Mouse (Mus musculus): ENCODE data around the gene Snrpa.

Snrpa gene

DNA sequence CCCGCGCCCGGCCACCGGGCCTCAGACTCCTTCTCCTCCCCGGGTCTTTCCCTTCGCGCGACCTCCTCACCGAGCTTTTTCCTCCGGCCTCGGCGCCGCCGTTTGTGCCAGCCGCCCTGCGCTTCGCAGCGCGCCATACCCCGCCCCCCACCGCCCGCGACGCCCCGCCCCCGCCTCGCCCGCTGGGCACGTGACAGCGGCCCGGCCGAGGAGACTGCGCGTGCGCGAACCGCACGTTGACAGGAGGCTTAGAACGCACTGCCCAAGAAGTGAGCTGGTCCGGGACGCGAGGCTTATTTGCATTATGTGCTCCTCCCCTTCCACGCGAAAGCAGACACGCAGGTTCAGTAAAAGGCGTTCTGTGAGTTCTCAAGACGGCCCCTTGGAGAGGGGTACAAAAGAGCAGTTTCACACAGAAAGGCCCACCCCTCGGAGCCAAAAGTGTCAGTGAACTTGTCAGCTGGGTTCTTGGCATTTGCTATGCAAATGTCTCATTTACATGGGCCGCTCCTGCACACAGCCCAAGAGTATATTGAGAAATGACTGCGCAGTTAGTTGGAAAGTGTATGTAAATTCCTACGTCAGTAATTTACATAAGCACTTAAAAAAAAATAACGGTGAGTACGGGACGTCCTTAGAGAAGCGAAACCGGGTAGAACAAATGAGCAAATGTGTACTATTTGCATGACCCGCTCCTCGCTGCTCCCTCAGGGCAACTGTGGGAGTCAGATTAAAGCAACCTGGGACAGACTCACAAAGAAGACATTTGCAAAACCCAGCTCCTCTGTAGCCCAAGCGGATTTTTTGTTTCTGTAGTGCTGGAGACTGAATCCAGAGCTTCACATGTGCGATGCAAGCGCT lies 29.2 kb downstream of the Snrpa start, which contains the start of gene Egln2:
Gene Egln2 (minus strand): TSS at position 189 of the 861 bp plus-strand sequence.
- DNase-seq (ENCODE audit: low spot score in 2 of 2): peak; percentile 91 to 95

DNA sequence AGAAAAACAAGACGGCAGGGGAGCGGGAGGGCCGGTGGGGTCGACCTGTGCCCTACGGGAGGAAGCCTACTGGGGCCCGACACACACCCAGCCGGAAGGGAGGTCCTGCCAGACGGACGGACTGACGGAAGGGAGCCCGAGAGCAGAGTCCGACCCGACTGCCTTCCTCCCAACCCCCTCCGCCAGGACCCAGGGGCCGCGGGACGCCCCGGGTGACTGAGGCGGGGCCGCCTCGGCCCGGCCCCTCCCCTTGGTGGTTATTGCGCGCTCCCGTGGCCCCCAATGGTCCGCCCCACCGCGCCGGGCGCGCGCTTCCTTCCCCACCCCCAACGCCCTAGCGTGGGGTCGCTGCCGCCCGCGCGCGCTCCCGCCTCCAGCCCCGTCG lies 29.9 kb downstream of the Snrpa start:
- DNase-seq (ENCODE audit: low spot score in 2 of 2): peak; percentile 84 to 88

DNA sequence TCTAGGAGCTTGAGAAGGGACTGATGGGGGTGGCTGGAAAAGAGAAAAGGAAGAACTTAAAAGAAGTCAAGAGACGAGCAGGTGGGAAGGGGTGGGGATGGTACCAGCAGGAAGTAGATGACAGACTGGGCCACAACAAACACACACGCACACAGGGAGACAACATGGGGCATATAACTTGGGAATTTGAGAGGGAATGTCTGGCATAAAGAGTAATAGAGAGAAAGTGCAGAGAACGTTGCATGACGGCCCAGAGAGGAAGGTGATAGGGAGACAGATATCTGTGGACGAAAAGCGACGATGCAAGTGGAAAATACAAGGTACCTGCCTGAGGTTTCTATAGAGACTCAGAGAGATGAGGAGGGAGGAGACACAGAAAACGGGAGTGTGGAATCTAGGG lies 30.4 kb downstream of the Snrpa start:
- no peak for DNase-seq (ENCODE audit: low spot score in 2 of 2)

DNA sequence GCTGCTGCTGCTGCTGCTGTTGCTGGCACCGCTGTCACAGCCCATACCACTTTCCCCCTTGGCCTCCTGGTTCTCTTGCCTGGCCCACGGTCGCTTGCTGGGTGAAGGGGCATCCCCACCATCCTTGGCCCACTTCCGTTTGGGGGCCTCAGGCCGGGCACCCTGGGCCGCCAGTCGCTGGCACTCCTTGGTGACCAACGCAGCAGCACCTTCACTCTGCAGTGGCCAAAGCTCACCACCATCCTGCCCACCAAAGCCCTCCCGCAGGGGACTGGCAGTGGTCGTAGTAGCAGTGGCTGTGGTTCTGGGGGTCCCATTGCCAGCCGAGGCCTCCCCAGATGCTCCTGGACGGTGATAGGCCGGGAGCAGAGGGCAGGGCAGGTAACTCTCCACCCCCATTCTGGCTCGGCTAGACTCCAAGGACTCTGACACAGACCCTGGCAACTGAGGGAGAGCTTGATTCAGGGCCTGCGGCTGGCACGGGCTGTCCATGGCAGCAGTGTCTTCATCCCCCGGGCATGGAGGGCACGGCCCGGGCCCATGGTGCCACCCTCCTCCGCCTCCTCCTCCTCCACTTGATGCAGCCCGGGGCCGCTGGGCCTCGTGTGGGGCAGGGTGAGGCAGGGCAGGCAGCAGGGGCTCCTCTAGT lies 30.9 kb downstream of the Snrpa start:
- no peak for DNase-seq (ENCODE audit: low spot score in 2 of 2)

DNA sequence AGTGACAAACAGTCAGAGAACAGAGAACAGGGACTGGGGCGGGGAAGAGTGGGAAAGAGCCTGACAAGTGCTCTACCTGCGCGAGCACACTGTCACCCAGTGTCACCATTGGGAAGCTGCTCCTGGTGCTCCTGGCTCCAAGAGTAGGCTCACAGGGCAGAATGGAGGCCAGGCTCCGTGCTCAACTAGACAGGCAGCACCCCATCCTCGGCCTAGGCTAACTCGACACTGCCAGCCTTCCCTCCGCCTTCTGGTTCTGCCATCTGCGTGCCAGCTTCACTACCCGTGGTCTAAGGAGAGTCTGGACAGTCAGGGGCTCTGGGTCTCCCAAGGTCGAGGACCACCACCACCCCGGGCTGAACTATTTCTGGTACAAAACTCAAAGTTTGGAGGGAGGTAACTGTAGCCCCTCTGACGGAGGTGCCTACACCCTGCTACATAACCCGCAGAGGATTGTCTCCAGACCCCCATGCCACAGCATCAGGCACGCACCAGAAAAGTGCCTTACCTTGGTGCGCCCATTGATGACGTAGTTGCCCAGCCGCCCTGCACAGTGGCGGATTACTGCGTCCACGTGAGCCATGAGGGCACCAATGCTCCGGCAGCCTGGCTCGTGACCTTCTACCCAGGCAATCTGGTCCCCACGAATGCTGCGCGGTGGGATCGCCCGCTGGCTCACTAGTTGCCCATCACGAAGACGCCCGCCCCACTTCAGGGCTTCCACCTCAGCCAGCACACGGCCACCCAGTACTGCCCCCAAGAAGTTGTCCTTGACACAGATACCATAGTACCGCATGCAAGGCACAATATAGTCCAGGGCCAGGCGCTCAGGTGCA lies 31.7 kb downstream of the Snrpa start:
- no peak for DNase-seq (ENCODE audit: low spot score in 2 of 2)

DNA sequence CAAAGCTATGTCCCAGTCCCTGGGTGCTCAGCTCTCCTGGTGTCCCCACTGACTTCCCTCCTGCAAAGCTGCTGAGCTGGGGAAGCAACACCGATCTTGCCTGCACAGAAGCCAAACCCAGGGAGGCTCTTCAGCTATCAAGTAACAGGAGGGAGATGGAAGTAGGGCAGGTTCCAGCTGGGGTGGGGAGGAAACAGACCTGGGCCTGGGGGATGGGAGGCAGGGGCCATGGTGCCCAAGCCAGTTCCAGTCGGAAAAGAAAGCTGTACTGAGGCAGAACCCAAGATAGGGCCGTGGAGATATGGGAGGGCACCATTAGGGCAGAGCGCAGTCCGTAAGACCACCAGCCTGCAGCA lies 32.6 kb downstream of the Snrpa start:
- DNase-seq (ENCODE audit: low spot score in 2 of 2): no peak

DNA sequence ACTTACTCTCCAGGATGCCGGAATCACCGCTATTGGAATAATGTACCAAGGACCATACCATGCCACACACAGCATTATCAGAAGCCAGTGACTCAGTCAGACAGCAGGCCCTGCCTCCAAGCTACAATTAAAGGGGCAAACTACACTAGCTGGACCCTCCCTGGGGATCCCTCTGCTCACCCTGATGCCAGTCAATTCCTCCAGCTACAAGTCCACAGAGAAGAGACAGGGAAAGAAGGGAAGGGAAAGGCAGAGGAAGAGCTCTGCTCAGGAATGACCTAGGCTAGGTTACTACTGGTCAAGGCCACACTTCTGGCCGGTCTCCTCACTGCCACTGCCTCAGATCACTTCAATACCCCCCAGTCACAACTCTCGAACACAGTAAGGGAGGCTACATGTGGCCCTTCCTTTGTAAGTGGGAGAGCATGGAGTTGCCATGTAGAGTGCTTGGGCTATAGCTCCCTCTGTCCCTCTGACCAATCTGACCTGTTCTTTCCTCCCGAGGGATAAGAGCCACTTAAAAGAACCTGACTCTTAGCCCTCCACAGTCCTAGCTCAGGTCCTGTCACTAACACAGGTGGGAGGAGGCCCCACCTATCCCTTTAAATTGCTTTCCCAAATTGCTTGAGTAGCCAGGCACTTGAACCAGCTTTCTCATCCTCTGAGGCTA lies 33.2 kb downstream of the Snrpa start:
- no peak for DNase-seq (ENCODE audit: low spot score in 2 of 2)

DNA sequence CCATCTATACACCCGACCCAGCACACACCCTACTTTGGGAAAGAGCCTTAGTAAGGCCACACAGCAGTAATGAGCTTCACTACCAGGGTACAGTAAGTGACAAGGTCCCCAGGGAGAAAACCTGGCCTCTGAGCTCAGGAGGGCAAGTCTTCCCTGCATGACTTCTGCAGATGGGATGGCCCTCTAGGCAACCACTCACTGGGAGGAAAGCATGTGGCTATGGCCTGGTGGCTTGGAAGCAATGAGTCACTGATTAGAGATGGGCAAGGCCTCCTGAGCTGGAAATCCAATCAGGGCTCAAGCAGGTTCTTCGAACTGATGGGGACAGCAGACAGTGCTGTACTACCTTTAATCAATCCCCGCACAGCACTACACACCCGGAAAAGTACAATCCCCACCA lies 34.3 kb downstream of the Snrpa start:
- no peak for DNase-seq (ENCODE audit: low spot score in 2 of 2)

DNA sequence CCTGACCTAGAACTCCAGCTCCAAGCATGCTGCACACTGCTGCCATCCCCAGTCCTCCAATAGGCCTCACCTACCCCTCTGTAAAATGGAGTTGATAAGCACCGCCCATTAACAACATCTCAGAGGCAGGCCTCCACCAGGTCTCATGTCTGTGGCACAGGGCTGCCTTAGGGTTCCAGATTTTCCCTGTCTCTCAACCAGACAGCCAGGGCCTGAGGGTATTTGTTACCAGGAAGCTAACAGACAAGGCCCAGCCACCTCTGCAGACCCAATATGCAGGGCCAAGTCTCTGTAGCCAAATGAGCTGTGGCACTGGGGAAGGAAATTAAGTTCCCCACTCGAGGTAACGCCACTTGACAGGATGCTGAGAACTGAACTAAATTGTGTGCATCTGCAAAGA lies 35.1 kb downstream of the Snrpa start:
- DNase-seq (ENCODE audit: low spot score in 2 of 2): no peak

DNA sequence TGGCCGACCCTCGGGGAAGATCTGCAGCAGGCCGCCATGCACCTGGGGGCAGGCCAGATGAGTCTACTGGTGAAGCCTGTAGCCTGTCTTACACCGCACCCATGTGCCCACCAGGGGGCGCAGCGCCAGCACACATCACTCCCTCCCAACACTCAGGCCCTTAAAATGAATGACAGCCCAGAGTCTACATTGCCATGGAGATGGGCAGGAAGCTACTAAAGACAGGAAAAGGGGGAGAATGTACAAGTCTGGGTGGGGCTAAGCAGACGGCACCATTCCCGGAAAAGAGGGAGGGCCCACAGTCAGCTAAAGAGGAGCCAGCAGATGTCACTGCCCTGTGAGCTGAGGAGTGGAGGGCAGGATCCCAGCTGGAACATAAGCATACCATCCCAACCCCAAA lies 36.2 kb downstream of the Snrpa start:
- DNase-seq (ENCODE audit: low spot score in 2 of 2): peak; percentile 81 to 91

DNA sequence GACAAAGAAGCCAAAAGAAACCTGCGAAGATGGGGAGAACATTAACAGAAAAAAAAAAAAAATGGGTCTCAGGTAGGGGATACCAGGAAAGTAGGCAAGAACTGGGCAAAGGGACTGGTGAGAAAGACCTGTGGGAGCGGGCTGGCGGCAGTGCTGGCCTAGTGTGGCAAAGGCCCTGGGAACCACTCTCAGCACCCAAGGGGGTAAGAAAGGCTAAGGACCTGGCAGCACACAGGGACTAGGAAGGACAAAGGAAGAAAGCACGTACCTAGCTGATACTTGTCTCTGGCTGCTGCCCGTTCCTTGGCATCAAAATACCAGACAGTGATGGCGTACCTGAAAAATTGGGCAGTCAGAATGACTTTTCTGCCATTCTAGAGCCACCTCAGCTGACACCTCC lies 36.8 kb downstream of the Snrpa start:
- DNase-seq (ENCODE audit: low spot score in 2 of 2): no peak

DNA sequence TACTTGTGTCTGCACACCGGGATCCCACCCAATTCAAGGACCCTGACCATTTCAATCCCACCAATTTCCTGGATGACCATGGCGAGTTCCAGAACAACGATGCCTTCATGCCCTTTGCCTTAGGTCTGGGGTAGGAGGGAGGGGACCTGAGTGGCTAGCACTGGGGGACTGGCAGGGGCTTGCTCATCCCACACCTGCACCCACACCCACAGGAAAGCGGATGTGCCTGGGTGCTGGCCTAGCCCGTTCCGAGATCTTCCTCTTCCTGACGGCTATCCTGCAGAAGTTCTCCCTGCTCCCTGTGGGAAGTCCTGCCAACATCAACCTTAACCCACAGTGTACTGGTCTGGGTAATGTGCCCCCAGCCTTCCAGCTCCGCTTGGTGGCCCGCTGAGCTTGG lies 37.9 kb downstream of the Snrpa start:
- no peak for DNase-seq (ENCODE audit: low spot score in 2 of 2)

DNA sequence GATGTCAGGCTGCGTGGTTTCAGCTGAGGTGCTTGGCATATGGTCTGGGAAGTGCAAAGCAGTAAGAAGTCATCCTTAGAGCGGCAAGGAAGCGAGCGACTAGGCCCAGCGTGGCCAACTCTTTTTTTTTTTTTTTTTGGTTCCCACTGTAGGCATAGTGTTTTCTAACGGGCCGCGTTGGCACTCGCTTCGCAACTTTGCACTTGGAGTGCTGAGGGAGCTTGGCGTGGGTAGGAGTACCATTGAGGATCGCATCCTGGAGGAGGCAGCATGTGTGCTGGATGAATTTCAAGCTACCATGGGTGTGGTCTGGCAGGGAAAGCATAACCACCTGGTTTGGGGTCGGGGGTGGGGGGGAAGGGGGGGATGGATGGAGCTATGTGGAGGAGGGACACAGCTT lies 40.1 kb downstream of the Snrpa start:
- no peak for DNase-seq (ENCODE audit: low spot score in 2 of 2)

DNA sequence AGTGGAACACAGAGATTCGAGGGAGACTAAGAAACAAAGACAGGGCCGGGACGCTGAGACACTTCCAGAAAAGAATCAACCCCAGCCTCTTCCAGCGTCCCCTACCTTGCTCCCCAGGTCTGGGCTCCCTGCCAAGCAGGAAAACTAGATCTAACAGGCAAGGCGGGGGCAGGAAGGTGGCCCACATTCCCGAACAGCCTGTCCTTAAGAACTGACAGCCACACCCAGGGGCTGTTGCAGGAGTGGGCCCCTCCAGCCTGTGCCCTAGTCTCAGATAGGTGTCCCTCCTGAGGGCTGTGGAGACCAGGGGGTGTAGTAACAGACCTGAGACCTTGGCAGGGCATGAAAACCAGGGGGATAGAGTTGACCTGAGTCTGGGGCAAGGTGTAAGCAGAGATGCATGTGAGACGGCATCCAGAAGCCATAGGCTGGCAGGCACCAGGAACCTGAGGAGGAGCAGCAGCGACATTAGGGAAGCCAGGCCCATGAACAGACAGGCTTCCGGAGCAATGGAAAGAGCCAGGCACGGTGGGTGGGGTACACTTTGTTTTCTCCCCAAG lies 42.8 kb downstream of the Snrpa start, which contains the start of gene Cyp2t4:
Gene Cyp2t4 (plus strand): TSS at position 510 of the 560 bp plus-strand sequence.
- no peak for DNase-seq (ENCODE audit: low spot score in 2 of 2)
